Mouse (Mus musculus) retina, postnatal 7 days (tissue): ENCODE measurements at regions not wholly inside any gene's neighbourhood (a gene's known extent, or its start where the extent isn't known, plus 50 kb on each side); places are given as distances from the start of the nearest gene placed in this dataset.
A peak's percentile ranks its signal among the peaks of the same experiment; 100 is the strongest.
"Not testable (repeated sequence)": the region's sequence is repeated elsewhere in the genome, so short reads cannot be mapped to it uniquely, and the experiment has no call there.

ENCODE experiments used
- DNase-seq: peaks from one replicate; pipeline ENCODE4 v3.0.0-alpha.2; 2012; ENCODE audit warnings: low read depth, low spot score

- DNase-seq: no peak
These were observed 120.4 kb upstream of the Pcsk1 start for GRCm38 (mm10) chr13:74969244-74969643.

- no peak for DNase-seq
These were observed 133.8 kb upstream of the Pcsk1 start for GRCm38 (mm10) chr13:74955876-74956275.

GRCm38 (mm10) chr13:74913655-74914054, 105.0 kb upstream of the Cast start:
- DNase-seq: not testable (repeated sequence)

- no peak for DNase-seq
These were observed 94.8 kb upstream of the Cast start for GRCm38 (mm10) chr13:74903213-74904055.

- no peak for DNase-seq
These were observed 81.4 kb upstream of the Cast start for GRCm38 (mm10) chr13:74889859-74890469.

GRCm38 (mm10) chr13:74867720-74868119, 59.1 kb upstream of the Cast start:
- DNase-seq: no peak

- DNase-seq: no peak
These were observed 55.4 kb upstream of the Cast start for GRCm38 (mm10) chr13:74864000-74864399.

- peak; percentile 3 for DNase-seq
These were observed 52.9 kb upstream of the Cast start for GRCm38 (mm10) chr13:74861373-74861970.
